Mouse (Mus musculus) A20 (cell line): ENCODE results near the gene Catip.

Experiments used
- DNase-seq: peaks from one replicate; pipeline ENCODE4 v3.0.0-alpha.2; 2011; ENCODE audit warnings: low read depth, low spot score

Catip gene

GRCm38 (mm10) chr1:74383385-74383784, 21.5 kb downstream of the Catip start:
- DNase-seq: no peak

- no peak for DNase-seq
Measured at GRCm38 (mm10) chr1:74384525-74384924, 22.6 kb downstream of the Catip start.

GRCm38 (mm10) chr1:74385064-74385463, 23.2 kb downstream of the Catip start:
- no peak for DNase-seq

- DNase-seq: no peak
Measured at GRCm38 (mm10) chr1:74385531-74385930, 23.6 kb downstream of the Catip start.

- DNase-seq: no peak
Measured at GRCm38 (mm10) chr1:74386363-74386713, 24.4 kb downstream of the Catip start.

GRCm38 (mm10) chr1:74386714-74387385, 24.9 kb downstream of the Catip start:
- peak; percentile 98 for DNase-seq

GRCm38 (mm10) chr1:74387386-74387988, 25.6 kb downstream of the Catip start:
- peak; percentile 43 for DNase-seq

- DNase-seq: no peak
Measured at GRCm38 (mm10) chr1:74388398-74388920, 26.6 kb downstream of the Catip start.

GRCm38 (mm10) chr1:74389831-74390286, 28.0 kb downstream of the Catip start:
- DNase-seq: peak; percentile 91

GRCm38 (mm10) chr1:74390287-74390906, 28.5 kb downstream of the Catip start:
- peak; percentile 95 for DNase-seq

GRCm38 (mm10) chr1:74390924-74391748, 29.2 kb downstream of the Catip start, which contains the start of gene Ctdsp1:
TSS of gene Ctdsp1 (plus strand) at chr1:74391509.
- DNase-seq: peak; percentile 96

GRCm38 (mm10) chr1:74391844-74392441, 30.0 kb downstream of the Catip start:
- peak; percentile 92 for DNase-seq

- no peak for DNase-seq
Measured at GRCm38 (mm10) chr1:74392446-74392994, 30.6 kb downstream of the Catip start.

GRCm38 (mm10) chr1:74393010-74393409, 31.1 kb downstream of the Catip start:
- DNase-seq: no peak

- no peak for DNase-seq
Measured at GRCm38 (mm10) chr1:74393697-74394096, 31.8 kb downstream of the Catip start.

GRCm38 (mm10) chr1:74394311-74394710, 32.4 kb downstream of the Catip start:
- DNase-seq: no peak

- DNase-seq: no peak
Measured at GRCm38 (mm10) chr1:74394858-74395257, 33.0 kb downstream of the Catip start.

GRCm38 (mm10) chr1:74395290-74395689, 33.4 kb downstream of the Catip start:
- no peak for DNase-seq

GRCm38 (mm10) chr1:74396456-74397222, 34.7 kb downstream of the Catip start:
- peak; percentile 33 for DNase-seq

- DNase-seq: peak; percentile 100
Measured at GRCm38 (mm10) chr1:74397268-74397918, 35.5 kb downstream of the Catip start.
